Mouse (Mus musculus) thymus, adult 2 months (tissue): ENCODE measurements around the gene Ankrd44.

Experiments used
- CTCF ChIP-seq: fragments of 200-500 bp; IDR thresholded peaks from 2 replicates; pipeline ENCODE4 v1.5.1; 2012; ENCODE audit warnings: mild to moderate bottlenecking, control low read depth, low read length, moderate library complexity, borderline replicate concordance; ENCODE audit not compliant: control insufficient read depth, poor library complexity, insufficient read depth; ENCODE audit errors: extremely low read depth
- POLR2A ChIP-seq: fragments of 200-500 bp; IDR thresholded peaks from 2 replicates; pipeline ENCODE4 v1.6.1; 2012; ENCODE audit warnings: mild to moderate bottlenecking, low read length, control low read depth, moderate library complexity; ENCODE audit not compliant: control insufficient read depth, poor library complexity, insufficient read depth; ENCODE audit errors: extremely low read depth

- TF ChIP-seq CTCF (no peak), POLR2A (no peak)
Observed at GRCm38 (mm10) chr1:54858898-54859297, 67.3 kb downstream of the Ankrd44 start.
